Mouse (Mus musculus): Measurements from ENCODE around the gene Trim33.

The Trim33 gene

GRCm38 (mm10) chr3:103279182-103280149, at the start of gene Trim33:
Trim33 (plus strand) TSS chr3:103279293.
- peak; percentile 91 for DNase-seq (ENCODE audit: low read depth, low spot score)

DNA sequence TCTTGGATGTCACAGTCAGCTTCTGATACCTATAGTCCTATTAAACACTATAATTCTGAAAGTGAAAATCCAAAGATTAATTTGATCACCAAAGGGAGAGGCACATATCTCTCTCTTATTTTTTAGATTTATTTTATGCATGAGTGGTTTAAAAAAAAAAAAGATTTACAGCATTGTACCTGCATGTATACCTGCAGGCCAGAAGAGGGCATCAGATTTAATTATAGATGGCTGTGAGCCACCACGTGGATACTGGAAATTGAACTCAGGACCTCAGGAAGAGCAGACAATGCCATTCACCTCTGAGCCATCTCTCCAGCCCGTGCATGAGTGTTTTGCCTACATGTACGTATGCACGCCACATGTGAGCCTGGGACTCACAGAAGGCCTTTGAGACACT, 46.7 kb upstream of the Trim33 start:
- no peak for DNase-seq (ENCODE audit: low read depth, low spot score)

- no peak for DNase-seq (ENCODE audit: low read depth, low spot score)
Observed at GRCm38 (mm10) chr3:103241524-103241923, 37.6 kb upstream of the Trim33 start.

DNA sequence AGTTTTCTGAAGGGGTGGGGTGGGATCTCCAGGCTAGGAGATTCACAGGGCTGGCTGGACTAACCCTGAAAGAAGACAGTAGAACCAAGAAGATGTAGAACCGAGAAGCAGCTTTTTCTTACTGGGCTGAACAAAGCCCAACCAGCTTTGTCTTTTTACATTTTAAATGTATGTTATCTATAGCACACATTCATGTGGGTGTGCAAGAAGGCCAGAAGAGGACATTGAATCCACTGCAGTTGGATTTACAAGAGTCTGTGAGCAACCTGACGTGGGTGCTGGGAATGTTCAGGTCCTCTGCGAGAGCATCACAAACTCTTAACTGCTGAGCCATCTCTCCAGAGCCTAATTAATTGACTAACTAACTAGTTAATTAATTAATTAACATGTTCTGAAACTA, 36.9 kb upstream of the Trim33 start:
- no peak for DNase-seq (ENCODE audit: low read depth, low spot score)

DNA sequence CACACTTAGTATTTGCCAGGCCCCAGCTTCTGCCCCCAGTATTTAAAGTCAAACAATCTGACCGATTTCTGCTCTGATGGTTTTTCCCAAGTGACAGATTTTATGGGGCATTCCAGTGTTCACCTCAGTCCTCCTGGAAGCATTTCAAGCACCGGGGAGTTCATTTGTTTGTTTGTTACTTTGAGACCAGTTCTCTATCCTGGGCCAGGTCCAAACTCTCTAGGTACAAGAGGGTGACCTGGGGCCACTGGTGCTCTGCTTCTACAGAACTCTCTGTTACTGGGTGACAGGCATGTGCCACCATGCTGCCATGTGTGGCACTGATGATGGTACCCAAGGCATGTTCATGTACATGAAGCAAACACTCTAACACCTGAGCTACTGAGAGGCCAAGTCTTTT, 35.6 kb upstream of the Trim33 start:
- no peak for DNase-seq (ENCODE audit: low read depth, low spot score)

DNA sequence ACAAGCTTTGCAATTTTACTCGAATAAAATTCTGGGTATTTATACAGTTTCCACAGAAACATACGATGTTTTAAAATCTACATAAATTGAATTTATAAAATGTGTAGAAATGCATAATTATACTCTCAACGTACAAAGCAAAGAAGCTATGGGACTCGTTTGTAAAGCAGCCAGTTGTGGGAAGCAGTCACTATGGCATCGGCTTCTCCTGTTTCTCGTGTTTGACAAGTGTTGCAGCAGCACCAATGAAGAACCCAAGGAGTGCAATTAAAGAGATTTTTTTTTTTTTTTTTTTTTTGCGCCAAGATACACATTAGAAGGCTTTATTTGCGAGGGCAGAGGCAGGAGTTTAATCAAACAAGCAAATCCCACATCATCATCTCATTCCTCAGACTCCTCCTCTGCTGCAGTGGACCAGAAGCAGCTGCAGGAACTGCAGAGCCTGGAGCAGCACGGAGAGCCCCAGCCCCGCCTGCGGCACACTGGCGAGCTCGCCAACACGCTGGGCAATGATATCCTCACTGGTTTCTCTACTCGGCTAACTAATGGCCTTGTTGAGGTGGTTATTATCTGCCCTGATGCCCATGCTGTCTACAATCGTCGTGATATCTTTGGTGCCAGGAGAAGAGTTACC, 32.3 kb upstream of the Trim33 start:
- DNase-seq (ENCODE audit: low read depth, low spot score): no peak

GRCm38 (mm10) chr3:103256089-103256819, 22.8 kb upstream of the Trim33 start:
- DNase-seq (ENCODE audit: low read depth, low spot score): no peak

DNA sequence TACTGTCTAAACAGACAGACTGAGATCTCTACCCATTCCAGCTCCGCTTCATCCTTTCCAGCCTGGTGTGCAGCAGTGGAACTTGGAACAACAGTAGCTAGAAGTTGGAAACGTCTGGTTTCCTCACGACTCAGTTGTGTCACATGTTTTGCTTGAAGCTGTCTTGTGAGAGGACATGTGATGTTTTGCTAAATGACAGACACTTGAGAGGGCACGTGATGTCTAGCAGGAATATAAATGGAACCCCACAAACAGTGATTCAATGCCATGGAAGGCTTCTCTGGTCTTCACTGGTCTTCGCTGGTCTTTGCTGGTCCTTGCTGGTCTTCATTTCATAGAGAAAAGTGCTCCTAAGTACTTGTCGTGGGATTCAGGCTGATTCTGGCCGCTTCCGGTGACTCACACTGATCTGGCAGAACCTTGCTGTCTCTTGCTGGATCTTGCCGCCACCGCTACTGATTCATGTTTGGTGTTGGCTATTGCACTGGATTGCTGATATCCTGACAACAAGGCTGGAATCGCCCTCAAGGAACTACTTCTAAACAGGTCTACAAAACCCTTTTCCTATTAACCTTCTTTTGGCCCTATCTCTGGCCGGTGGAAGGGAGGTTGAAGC, 16.2 kb upstream of the Trim33 start:
- DNase-seq (ENCODE audit: low read depth, low spot score): no peak

GRCm38 (mm10) chr3:103278561-103279181, 422 bp upstream of the Trim33 start:
- peak; percentile 83 for DNase-seq (ENCODE audit: low read depth, low spot score)

DNA sequence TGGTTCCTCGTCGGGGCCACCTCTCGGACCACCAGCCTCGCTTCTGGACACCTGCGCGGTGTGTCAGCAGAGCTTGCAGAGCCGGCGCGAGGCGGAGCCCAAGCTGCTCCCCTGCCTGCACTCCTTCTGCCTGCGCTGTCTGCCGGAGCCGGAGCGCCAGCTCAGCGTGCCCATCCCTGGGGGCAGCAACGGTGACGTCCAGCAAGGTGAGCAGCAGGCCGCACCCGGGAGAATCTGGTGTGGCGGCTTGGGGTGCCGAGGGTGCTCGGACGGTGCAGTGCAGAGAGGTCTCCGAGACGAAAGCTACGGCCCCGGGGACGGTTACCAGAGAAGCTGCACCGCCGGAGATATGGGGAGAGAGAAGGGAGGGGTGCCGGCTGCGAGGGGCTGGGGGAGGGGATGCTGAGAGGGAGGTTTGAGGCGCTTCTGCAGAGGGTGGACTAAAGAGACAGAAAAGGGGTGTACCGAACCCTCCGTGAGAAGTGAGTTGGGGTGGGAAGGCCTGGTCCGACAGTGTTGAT, 1.2 kb downstream of the Trim33 start:
- peak; percentile 63 for DNase-seq (ENCODE audit: low read depth, low spot score)

GRCm38 (mm10) chr3:103280875-103281274, 1.8 kb downstream of the Trim33 start:
- DNase-seq (ENCODE audit: low read depth, low spot score): no peak

DNA sequence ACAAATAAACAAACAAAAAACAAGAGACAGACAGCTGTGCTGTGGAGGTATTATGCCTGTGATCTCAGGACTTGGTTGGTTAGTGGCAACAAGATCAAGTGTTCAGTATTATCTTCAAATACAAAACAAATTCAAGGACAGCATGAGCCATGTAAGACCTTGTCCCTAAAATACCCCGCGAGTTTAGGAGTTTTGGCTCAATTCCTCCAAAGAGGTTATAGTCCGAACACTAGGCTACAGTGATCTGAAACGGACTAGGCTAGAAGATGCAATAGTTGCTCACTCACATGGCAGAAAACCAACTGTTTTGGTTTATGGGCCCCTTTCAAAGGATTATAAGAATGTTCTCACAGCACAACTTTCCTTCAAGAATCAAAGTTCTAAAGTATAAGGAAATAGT, 9.7 kb downstream of the Trim33 start:
- DNase-seq (ENCODE audit: low read depth, low spot score): no peak

DNA sequence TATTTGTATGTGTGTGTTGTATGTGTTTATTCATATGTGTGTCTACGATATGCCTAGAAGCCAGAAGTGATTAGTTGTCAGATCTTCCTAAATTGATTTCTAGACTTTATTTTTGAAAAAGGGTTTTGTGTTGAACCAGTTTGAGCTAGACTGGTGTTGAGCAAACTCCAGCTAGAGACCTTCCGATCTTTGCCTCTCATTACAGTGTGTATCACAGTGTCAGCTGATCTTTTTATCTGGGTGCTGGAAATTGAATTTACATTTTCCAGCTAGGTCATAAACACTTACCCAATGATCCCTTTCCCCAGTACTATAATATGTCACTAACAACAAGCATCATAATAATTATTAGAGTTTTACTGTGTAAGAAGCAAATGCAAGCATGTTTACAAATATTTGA, 12.0 kb downstream of the Trim33 start:
- DNase-seq (ENCODE audit: low read depth, low spot score): no peak

GRCm38 (mm10) chr3:103305411-103305982, 26.4 kb downstream of the Trim33 start:
- DNase-seq (ENCODE audit: low read depth, low spot score): peak; percentile 63

GRCm38 (mm10) chr3:103309252-103309651, 30.2 kb downstream of the Trim33 start:
- DNase-seq (ENCODE audit: low read depth, low spot score): peak; percentile 56

DNA sequence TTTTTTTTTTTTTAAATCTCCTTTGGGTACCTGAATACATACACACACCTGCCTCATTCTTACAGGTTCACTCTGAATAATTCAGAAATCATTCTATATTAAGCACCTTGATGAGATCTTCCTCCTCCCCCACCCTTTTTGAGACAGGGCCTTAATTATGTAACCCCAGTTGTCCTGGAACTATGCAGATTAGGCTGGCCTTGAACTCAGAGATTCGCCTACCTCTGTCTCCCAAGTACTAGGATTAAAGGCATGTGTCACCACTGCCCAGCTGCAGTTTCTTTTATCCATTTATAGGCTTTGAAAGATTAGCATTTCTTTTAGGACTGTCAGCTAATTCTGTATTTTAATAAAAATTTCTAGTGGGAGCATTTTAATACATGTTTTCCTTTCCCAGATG, 30.7 kb downstream of the Trim33 start:
- DNase-seq (ENCODE audit: low read depth, low spot score): peak; percentile 52

GRCm38 (mm10) chr3:103314291-103314690, 35.2 kb downstream of the Trim33 start:
- no peak for DNase-seq (ENCODE audit: low read depth, low spot score)

GRCm38 (mm10) chr3:103335371-103335770, 56.3 kb downstream of the Trim33 start:
- no peak for DNase-seq (ENCODE audit: low read depth, low spot score)

GRCm38 (mm10) chr3:103346658-103347057, 67.6 kb downstream of the Trim33 start:
- DNase-seq (ENCODE audit: low read depth, low spot score): no peak

DNA sequence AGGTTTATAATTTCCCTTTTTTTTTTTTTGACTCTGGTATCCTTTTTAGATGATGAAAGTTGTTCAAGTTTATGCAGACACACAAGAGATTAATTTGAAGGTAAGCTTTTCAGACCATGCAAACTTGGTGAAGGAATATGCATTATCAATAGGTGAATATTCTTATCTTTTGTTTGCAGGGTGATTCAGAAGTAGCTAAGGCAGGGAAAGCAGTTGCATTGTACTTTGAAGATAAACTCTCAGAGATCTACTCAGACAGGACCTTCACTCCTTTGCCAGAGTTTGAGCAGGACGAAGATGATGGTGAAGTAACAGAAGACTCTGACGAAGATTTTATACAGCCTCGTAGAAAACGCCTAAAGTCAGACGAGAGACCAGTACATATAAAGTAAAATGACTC, 74.4 kb downstream of the Trim33 start:
- no peak for DNase-seq (ENCODE audit: low read depth, low spot score)

DNA sequence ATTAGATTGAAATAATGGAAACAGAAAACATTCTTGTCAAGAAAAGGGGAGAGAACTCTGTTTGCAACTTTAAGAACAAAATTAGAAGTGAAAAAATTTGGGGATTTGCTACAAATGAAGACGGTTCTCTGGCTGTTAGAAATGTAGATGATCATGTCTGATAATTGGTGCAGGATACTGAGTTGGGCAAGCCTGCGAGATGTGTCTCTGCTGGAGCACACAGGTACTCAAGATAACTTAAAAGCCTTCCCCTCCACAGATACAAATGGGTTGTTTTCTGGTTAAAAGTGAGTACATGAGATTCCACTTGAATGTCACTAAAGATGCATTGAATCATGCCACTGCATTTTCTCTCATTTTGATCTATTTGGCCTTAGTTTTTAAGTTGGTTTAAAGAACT, 74.9 kb downstream of the Trim33 start:
- no peak for DNase-seq (ENCODE audit: low read depth, low spot score)

Measured in R1 (cell line).